Mouse (Mus musculus) lung, postnatal 36 days (tissue): ENCODE results near the gene Nt5c1a.

Source experiments
- DNase-seq: peaks from one replicate; pipeline ENCODE4 v3.0.0; 2022; ENCODE audit warnings: mixed read lengths

Nt5c1a gene

GRCm38 (mm10) chr4:123212330-123212729, 11.0 kb downstream of the Nt5c1a start:
- no peak for DNase-seq

- no peak for DNase-seq
Observed at GRCm38 (mm10) chr4:123213975-123214374, 12.7 kb downstream of the Nt5c1a start.

GRCm38 (mm10) chr4:123215367-123215766, 14.1 kb downstream of the Nt5c1a start:
- no peak for DNase-seq

GRCm38 (mm10) chr4:123216782-123217181, 15.5 kb downstream of the Nt5c1a start:
- DNase-seq, result no peak

- peak; percentile 67 for DNase-seq
Observed at GRCm38 (mm10) chr4:123219720-123220357, 18.5 kb downstream of the Nt5c1a start.

GRCm38 (mm10) chr4:123220637-123221036, 19.3 kb downstream of the Nt5c1a start:
- DNase-seq, result no peak

- DNase-seq, result no peak
Observed at GRCm38 (mm10) chr4:123223309-123223708, 22.0 kb downstream of the Nt5c1a start.

- DNase-seq, result peak; percentile 52
Observed at GRCm38 (mm10) chr4:123225718-123226403, 24.6 kb downstream of the Nt5c1a start.

GRCm38 (mm10) chr4:123227707-123228106, 26.4 kb downstream of the Nt5c1a start:
- DNase-seq, result peak; percentile 74

GRCm38 (mm10) chr4:123228270-123228669, 27.0 kb downstream of the Nt5c1a start:
- peak; percentile 80 for DNase-seq

GRCm38 (mm10) chr4:123229166-123229565, 27.9 kb downstream of the Nt5c1a start:
- peak; percentile 52 for DNase-seq

- no peak for DNase-seq
Observed at GRCm38 (mm10) chr4:123232841-123233240, 31.5 kb downstream of the Nt5c1a start.

GRCm38 (mm10) chr4:123233492-123234084, 32.3 kb downstream of the Nt5c1a start, which contains the start of gene Heyl:
Gene Heyl (plus strand): TSS chr4:123233556.
- peak; percentile 58 for DNase-seq

GRCm38 (mm10) chr4:123235835-123236430, 34.6 kb downstream of the Nt5c1a start:
- DNase-seq, result no peak

GRCm38 (mm10) chr4:123236431-123237031, 35.2 kb downstream of the Nt5c1a start:
- peak; percentile 62 for DNase-seq

GRCm38 (mm10) chr4:123237386-123238266, 36.3 kb downstream of the Nt5c1a start:
- peak; percentile 55 for DNase-seq

- DNase-seq, result peak; percentile 50
Observed at GRCm38 (mm10) chr4:123239361-123240203, 38.3 kb downstream of the Nt5c1a start.

GRCm38 (mm10) chr4:123246221-123246620, 44.9 kb downstream of the Nt5c1a start:
- DNase-seq, result no peak

- DNase-seq, result no peak
Observed at GRCm38 (mm10) chr4:123246651-123247050, 45.3 kb downstream of the Nt5c1a start.

- DNase-seq, result peak; percentile 66
Observed at GRCm38 (mm10) chr4:123247147-123247880, 46.0 kb downstream of the Nt5c1a start.
